Mouse (Mus musculus): ENCODE measurements around the gene Bhlhb9. TPM values are rescaled to one million over a fixed set of nuclear protein-coding genes. Genes with fewer than 3 reads are reported as not detected.
A peak's percentile ranks its signal among the peaks of the same experiment; 100 is the strongest.
"Not testable (repeated sequence)": the region's sequence is repeated elsewhere in the genome, so short reads cannot be mapped to it uniquely, and the experiment has no call there.

Bhlhb9 gene
- total RNA-seq (2021), result 10 to 100 TPM; 63.2 to 69.1 TPM
- long read RNA-seq, experiment 1, transcript Bhlhb9-204 (5 exons, 2,812 nt), result major isoform, 64 of 83 reads
- long read RNA-seq, experiment 1, transcript Bhlhb9-201 (5 exons, 2,823 nt), result minor isoform, 7 of 83 reads
- long read RNA-seq, experiment 1, partial matches to known transcripts, result 4 of 83 reads
- long read RNA-seq, experiment 1, other reads (novel, unspliced or antisense), result 8 of 83 reads
- long read RNA-seq, experiment 2, transcript Bhlhb9-204 (5 exons, 2,812 nt), result major isoform, 97 of 140 reads
- long read RNA-seq, experiment 2, partial matches to known transcripts, result 1 of 140 reads
- long read RNA-seq, experiment 2, other reads (novel, unspliced or antisense), result 39 of 140 reads

GRCm38 (mm10) chrX:135797212-135797644, at the start of gene Bhlhb9:
Gene Bhlhb9 (plus strand): TSS chrX:135797594.
- DNase-seq (ENCODE audit: low spot score in 2 of 2), result peak; percentile 36 to 69

GRCm38 (mm10) chrX:135752832-135753231, 44.6 kb upstream of the Bhlhb9 start:
- peak; percentile 63 to 65 for DNase-seq (ENCODE audit: low spot score in 2 of 2)

GRCm38 (mm10) chrX:135761707-135762106, 35.7 kb upstream of the Bhlhb9 start:
- peak in 1 of 2 experiments; percentile 37 for DNase-seq (ENCODE audit: low spot score in 2 of 2)

DNA sequence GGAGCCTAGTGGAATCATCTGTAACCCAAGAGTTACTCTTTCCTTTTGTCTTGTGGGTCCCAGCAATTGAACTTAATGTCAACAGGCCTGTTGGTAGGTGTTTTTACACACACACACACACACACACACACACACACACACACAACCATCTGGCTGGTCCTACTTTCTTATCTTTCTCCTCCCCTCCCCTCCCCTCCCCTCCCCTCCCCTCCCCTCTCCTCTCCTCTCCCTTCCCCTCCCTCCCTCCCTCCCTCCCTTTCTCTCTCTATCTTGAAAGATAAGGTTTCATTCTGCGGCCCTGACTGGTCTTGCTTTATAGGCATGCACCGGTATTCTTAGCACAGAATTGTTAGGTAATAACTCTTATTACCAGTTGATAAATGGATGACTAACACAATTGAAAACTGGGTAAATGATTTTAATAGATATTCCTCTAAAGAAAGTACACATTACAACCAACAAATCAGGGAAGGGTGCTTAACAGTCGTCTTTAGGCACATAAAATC, 29.3 kb upstream of the Bhlhb9 start:
- no peak for DNase-seq (ENCODE audit: low spot score in 2 of 2)

- DNase-seq (ENCODE audit: low spot score in 2 of 2), result no peak
Observed at GRCm38 (mm10) chrX:135768565-135768964, 28.8 kb upstream of the Bhlhb9 start.

DNA sequence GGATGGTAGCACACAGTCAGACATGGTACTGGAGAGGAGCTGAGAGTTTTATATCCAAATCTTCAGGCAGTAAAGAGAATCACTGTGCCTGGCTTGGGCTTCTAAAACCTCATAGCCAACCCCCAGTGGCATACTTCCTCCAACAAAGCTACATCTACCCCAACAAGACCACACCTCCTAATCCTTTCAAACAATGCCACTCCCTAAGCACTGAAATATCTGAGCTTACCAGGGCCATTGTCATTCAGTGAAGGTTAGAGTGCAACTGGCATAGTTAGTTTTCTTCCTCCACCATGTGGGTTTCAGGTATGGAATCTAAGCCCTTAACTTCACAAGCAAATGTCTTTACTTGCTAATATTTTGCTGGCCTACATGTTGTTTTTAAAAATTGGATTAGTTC, 5.9 kb upstream of the Bhlhb9 start:
- DNase-seq (ENCODE audit: low spot score in 2 of 2), result no peak

- no peak for DNase-seq (ENCODE audit: low spot score in 2 of 2)
Observed at GRCm38 (mm10) chrX:135792326-135792725, 5.1 kb upstream of the Bhlhb9 start.

DNA sequence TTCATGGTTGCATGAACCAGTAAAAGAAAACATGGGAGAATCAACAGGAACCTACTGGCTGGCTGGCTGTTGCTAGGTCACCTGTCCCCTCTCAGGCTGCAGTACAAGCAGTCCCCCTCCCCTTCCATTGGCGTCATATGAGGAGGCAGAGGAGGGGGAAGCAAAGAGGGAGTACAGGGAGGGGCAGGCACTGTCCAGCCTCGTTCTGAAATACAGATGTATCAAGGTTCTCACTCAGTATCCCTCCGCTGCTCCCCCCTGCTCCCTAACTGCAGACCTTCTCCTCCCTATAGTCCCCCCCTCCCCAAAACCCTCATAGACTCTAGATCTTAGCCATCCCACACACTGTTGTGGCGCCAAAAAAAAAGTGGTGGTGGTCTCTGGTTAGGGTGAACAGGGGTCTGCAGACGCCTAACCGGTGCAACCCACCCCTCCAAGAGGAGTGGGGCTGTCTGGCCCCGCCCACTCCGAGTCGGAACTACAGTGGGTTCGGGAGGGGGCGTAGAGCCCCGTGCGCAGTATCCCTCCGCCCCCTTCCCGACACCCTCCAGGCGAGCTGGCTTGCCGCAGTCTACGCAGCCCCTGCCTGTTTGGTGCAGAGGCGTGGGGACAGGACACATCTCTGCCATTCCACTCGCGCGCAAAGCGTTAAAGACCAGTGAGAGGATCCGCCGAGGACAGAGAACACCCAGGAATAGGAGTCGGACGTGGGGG, 1.6 kb upstream of the Bhlhb9 start:
- DNase-seq (ENCODE audit: low spot score in 2 of 2), result peak; percentile 55 to 72

GRCm38 (mm10) chrX:135796305-135797211, 836 bp upstream of the Bhlhb9 start:
- not testable (repeated sequence) for DNase-seq (ENCODE audit: low spot score in 2 of 2)

DNA sequence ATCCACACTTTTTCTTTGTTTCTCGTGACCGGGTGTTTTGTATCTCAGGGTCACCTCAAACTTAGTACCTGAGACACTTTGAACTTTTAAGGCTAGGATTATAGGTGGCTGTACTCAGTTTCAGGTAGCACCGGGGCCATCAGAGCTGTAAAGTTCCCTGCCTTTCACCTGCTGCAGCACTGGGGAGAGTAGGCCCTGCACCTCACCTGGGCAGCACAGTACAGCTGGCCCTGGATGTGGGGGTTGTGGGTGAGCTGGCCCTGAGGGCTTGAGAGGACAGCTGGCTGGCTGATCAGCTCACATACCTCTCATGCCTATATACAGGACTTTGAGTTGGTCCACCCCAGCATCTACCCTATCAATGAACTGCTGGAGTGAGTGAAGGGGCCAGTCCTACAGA, 6.8 kb downstream of the Bhlhb9 start:
- DNase-seq (ENCODE audit: low spot score in 2 of 2), result no peak

DNA sequence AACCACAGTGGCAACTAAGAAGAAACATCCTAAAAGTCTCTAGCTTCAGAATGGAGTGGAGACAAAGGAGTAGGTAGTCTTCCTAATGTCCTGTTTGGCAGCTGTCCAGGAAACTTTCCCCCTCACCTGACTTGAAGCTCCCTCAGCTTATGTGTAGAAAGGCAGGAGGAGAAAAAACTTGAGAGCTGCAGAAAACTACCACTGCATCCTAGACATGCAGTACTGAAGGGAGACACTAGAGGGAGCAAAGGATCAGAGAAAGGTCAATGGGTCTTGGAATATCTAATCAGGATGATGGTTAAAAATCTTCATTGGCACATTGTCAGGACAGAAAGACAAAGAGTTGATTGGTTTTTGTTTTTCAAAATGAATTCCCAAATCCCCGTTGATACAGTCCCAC, 8.4 kb downstream of the Bhlhb9 start:
- peak in 1 of 2 experiments; percentile 54 for DNase-seq (ENCODE audit: low spot score in 2 of 2)

DNA sequence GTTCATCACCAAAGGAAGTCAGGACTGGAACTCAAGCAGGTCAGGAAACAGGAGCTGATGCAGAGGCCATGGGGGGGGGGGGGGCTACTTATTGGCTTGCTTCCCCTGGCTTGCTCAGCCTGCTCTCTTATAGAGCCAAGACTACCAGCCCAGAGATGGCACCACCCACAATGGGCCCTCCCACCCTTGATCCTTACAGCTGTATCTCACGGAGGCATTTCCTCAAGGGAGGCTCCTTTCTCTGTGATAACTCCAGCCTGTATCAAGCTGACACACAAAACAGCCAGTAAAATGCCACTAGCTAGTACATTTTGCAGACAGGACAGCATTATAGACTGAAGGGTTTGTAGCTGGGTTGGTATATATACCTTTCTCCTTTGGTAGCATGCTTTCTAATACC, 38.5 kb downstream of the Bhlhb9 start:
- not testable (repeated sequence) for DNase-seq (ENCODE audit: low spot score in 2 of 2)

- no peak for DNase-seq (ENCODE audit: low spot score in 2 of 2)
Observed at GRCm38 (mm10) chrX:135837896-135838295, 40.5 kb downstream of the Bhlhb9 start.

DNA sequence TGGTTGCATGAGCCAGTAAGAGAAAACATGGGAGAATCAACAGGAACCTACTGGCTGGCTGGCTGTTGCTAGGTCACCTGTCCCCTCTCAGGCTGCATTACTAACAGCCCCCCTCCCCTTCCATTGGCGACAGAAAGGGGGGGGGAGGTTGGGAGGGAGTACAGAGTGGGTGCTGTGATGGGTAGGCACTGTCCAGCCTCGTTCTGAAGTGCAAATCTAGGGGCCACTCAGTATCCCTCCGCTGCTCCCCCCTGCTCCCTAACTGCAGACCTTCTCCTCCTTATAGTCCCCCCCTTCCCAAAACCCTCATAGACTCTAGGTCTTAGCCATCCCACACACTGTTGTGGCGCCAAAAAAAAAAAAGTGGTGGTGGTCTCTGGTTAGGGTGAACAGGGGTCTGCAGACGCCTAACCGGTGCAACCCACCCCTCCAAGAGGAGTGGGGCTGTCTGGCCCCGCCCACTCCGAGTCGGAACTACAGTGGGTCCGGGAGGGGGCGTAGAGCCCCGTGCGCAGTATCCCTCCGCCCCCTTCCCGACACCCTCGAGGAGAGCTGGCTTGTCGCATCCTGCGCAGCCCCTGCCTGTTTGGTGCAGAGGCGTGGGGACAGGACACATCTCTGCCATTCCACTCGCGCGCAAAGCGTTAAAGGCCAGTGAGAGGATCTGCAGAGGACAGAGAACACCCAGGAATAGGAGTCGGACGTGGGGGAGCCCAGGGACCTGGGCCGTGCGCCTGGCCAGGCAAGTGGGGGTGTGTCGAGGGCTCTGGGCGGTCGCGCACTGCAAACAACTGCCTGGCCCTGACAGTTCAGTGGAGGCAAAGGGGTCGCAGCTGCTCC, 41.3 kb downstream of the Bhlhb9 start, which contains the start of gene Gprasp2:
Gprasp2 (plus strand) TSS at position 514 of the 840 bp plus-strand sequence.
- DNase-seq (ENCODE audit: low spot score in 2 of 2), result peak; percentile 66

DNA sequence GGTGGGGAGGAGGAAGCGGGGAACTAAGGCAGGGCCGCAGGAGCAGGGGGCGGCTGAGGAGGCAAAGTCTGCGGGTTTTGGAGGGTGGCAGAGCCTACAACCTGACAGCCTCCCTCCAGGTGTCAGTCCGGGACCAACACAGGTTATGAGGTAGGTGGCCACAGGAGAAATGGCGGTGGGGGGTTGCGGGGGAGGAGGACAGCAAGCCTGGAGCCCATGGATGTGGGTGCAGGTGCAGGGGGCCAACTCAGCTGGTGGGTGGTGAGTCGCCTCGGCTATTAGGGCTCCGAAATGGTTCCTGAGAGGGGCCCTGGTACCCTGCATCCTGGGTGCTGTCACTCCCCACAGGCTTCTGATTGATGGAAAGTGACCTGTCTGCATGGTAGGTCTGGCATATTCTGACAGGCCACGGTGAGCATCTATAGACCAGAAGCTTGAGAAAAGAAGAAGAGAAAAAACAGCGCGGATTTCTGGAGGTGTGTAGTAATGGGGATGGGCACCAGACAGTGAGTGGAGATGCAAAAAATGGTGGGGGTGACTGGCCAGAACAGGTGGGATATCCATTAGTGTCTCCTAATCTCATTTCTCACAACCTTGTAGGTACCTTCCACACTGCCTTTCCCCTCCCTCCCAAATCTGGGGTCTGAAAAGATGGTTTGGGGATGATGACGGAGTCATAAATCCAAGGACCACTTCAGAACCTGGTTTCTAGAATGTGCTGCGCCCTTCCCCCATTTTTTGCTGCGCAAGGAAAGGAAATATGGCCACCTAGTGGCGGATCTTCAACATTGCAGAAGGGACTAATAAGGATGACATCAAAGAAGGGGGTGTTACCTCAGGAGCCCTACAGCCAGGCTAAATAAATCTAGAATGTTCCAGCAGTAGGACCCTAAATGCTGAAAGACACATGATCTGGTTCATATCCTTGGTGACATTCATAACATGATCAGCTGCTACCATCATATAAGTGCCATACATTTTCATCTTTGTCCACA, 42.3 kb downstream of the Bhlhb9 start:
- peak; percentile 40 to 58 for DNase-seq (ENCODE audit: low spot score in 2 of 2)

- not testable (repeated sequence) for DNase-seq (ENCODE audit: low spot score in 2 of 2)
Observed at GRCm38 (mm10) chrX:135866806-135867205, 69.4 kb downstream of the Bhlhb9 start.

GRCm38 (mm10) chrX:135876679-135877078, 79.3 kb downstream of the Bhlhb9 start:
- no peak for DNase-seq (ENCODE audit: low spot score in 2 of 2)

GRCm38 (mm10) chrX:135879626-135880025, 82.2 kb downstream of the Bhlhb9 start:
- no peak for DNase-seq (ENCODE audit: low spot score in 2 of 2)
